Mouse (Mus musculus) liver, embryonic 14.5 days (tissue): ENCODE measurements around the gene Ptprs. TPM values are rescaled to one million over a fixed set of nuclear protein-coding genes. Genes with fewer than 3 reads are reported as not detected.

Source experiments
- ATAC-seq: fragments of 200-750 bp; cut with Nextera tagmentation; 2 replicates; pipeline ENCODE4 v1.8.0; 2017; ENCODE audit warnings: moderate number of reproducible peaks, mild to moderate bottlenecking, moderate library complexity; ENCODE audit not compliant: insufficient read depth
- DNase-seq, 3 experiments: peaks; one replicate each; pipeline ENCODE4 v3.0.0-alpha.2; 2012 to 2013; ENCODE audit warnings: low read depth in 3 of 3, low spot score in 3 of 3
- H3K27ac ChIP-seq: fragments of 300-500 bp; sonication (generic); 2 replicates; pipeline ENCODE4 v1.5.1; 2014; ENCODE audit warnings: moderate library complexity, mild to moderate bottlenecking, control low read depth, inconsistent platforms
- H3K27me3 ChIP-seq: fragments of 300-500 bp; sonication (generic); 2 replicates; pipeline ENCODE4 v1.6.1; 2014; ENCODE audit warnings: mild to moderate bottlenecking, low read length, moderate library complexity; ENCODE audit not compliant: control insufficient read depth, insufficient read depth
- H3K36me3 ChIP-seq: fragments of 300-500 bp; sonication (generic); replicated peaks from 2 replicates; pipeline ENCODE4 v1.6.1; 2014; ENCODE audit warnings: low read depth; ENCODE audit not compliant: control insufficient read depth, insufficient read depth
- H3K4me1 ChIP-seq, 2 experiments: fragments of 200-500 bp in 1 of 2; fragments of 300-500 bp in 1 of 2; sonication (generic) in 1 of 2; replicated peaks; 2 replicates each; pipeline ENCODE4 v1.6.1; 2012 to 2014; ENCODE audit warnings: antibody characterized with exemption in 1 of 2, inconsistent platforms in 1 of 2, low read length in 1 of 2; ENCODE audit not compliant: control insufficient read depth in 2 of 2, insufficient read depth in 2 of 2
- H3K4me2 ChIP-seq: fragments of 300-500 bp; sonication (generic); 2 replicates; pipeline ENCODE4 v1.6.1; 2014; ENCODE audit warnings: low read depth, mild to moderate bottlenecking, control low read depth, moderate library complexity
- H3K4me3 ChIP-seq, 2 experiments: fragments of 200-500 bp in 1 of 2; fragments of 300-500 bp in 1 of 2; sonication (generic) in 1 of 2; 2 replicates each; pipeline ENCODE4 v1.5.1; 2012 to 2014; ENCODE audit warnings: low read depth in 2 of 2, low read length in 2 of 2, mild to moderate bottlenecking in 2 of 2, control low read depth in 1 of 2, inconsistent platforms in 1 of 2, moderate library complexity in 1 of 2; ENCODE audit not compliant: insufficient read depth in 1 of 2
- H3K9ac ChIP-seq: fragments of 300-500 bp; sonication (generic); replicated peaks from 2 replicates; pipeline ENCODE4 v1.6.1; 2014; ENCODE audit warnings: mild to moderate bottlenecking, control low read depth, moderate library complexity
- H3K9me3 ChIP-seq: fragments of 300-500 bp; sonication (generic); 2 replicates; pipeline ENCODE4 v1.6.1; 2016; ENCODE audit warnings: low read length, mixed read lengths; ENCODE audit not compliant: control insufficient read depth
- CTCF ChIP-seq: IDR thresholded peaks from 2 replicates; pipeline ENCODE4 v1.5.1; 2016; ENCODE audit warnings: antibody characterized with exemption, low read depth, control low read depth
- EP300 ChIP-seq: IDR thresholded peaks from 2 replicates; pipeline ENCODE4 v1.6.1; 2016; ENCODE audit warnings: antibody characterized with exemption, low read depth
- WGBS: fragments of 180-500 bp; shearing (Covaris S2); extraction: QIAGEN DNeasy Blood & Tissue Kit; methylation state at CpG from one replicate; pipeline ENCODE4 v1.1.7; 2014; ENCODE audit not compliant: insufficient replicate concordance; 5-methylcytosine and 5-hydroxymethylcytosine counted together
- polyA plus RNA-seq, 2 experiments: library from polyadenylated mRNA; depleted of rRNA in 1 of 2; stranded (reverse) in 1 of 2; unstranded in 1 of 2; fragments of >200 nt; fragmentation: Nextera tagmentation in 1 of 2; extraction: Ambion mirVana in 1 of 2; gene quantifications; 2 replicates each; pipeline versions ENCODE4 v1.2.1 to v1.2.3; 2012 to 2014

Gene Ptprs
- polyA plus RNA-seq, 2 experiments, result 3.8 to 17.7 TPM

GRCm38 (mm10) chr17:56439731-56440460 is 36.4 kb downstream of the Ptprs start:
- TF ChIP-seq CTCF (no peak), EP300 (no peak)
- Histone ChIP-seq H3K4me3 (no peak overlapping the region), H3K4me2 (no peak overlapping the region), H3K27ac (no peak overlapping the region), H3K27me3 (no peaks in the 10 kb centered on the region), H3K9me3 (no peaks in the 10 kb centered on the region; the same call in 1 of the 2 replicates), H3K36me3 (no peaks in the 10 kb centered on the region), H3K4me1 (0 out of 4 replicates have a peak, but pooled peaks cover 0 to 3% of the 10 kb centered on the region in 2 experiments), H3K9ac (no peak overlapping the region)
- ATAC-seq (no peak), DNase-seq (no peak)
- WGBS, result 67% methylated on average over 15 of the region's 15 CpGs

- Histone ChIP-seq H3K4me1 (no peaks in the 10 kb centered on the region), H3K27me3 (no peaks in the 10 kb centered on the region), H3K4me3 (no peak overlapping the region), H3K27ac (no peak overlapping the region), H3K36me3 (no peaks in the 10 kb centered on the region), H3K9me3 (no peaks in the 10 kb centered on the region; the same call in 1 of the 2 replicates), H3K4me2 (no peak overlapping the region), H3K9ac (no peak overlapping the region)
- DNase-seq (no peak), ATAC-seq (no peak)
- WGBS, result 71% methylated on average over 3 of the region's 3 CpGs
- no peak for TF ChIP-seq EP300
- no peak for TF ChIP-seq CTCF
These were observed 44.7 kb downstream of the Ptprs start for GRCm38 (mm10) chr17:56431582-56431981.

GRCm38 (mm10) chr17:56427857-56428256 is 48.4 kb downstream of the Ptprs start:
- ATAC-seq, result no peak
- Histone ChIP-seq H3K4me3 (no peak overlapping the region), H3K27ac (no peak overlapping the region), H3K4me1 (peaks cover 3 to 5% of the 10 kb centered on the region in 2 experiments; a peak in 1 of 4 replicates), H3K4me2 (no peak overlapping the region), H3K9me3 (no peaks in the 10 kb centered on the region), H3K27me3 (peaks cover 6% of the 10 kb centered on the region), H3K36me3 (no peaks in the 10 kb centered on the region), H3K9ac (no peak overlapping the region)
- TF ChIP-seq CTCF (no peak), EP300 (no peak)
- 78% methylated on average over 28 of the region's 28 CpGs for WGBS
- no peak for DNase-seq

- TF ChIP-seq EP300 (no peak), CTCF (no peak)
- H3K27ac ChIP-seq, result no peak overlapping the region
- peaks cover 6% of the 10 kb centered on the region for H3K27me3 ChIP-seq
- peaks cover 3 to 5% of the 10 kb centered on the region in 2 experiments; a peak in 1 of 4 replicates for H3K4me1 ChIP-seq
- WGBS, result 20% methylated on average over 3 of the region's 3 CpGs
- H3K36me3 ChIP-seq, result no peaks in the 10 kb centered on the region
- no peak overlapping the region; the same call in 1 of the 2 replicates for H3K9ac ChIP-seq
- no peak for ATAC-seq
- H3K4me3 ChIP-seq, result peak overlapping the region in 1 of 2 experiments; percentile 52; a peak in 2 of 4 replicates
- DNase-seq, result no peak
- peak overlapping the region; percentile 77 for H3K4me2 ChIP-seq
- H3K9me3 ChIP-seq, result no peaks in the 10 kb centered on the region
These were observed 50.3 kb downstream of the Ptprs start for GRCm38 (mm10) chr17:56425941-56426340.

GRCm38 (mm10) chr17:56425584-56425914 is 50.7 kb downstream of the Ptprs start:
- Histone ChIP-seq H3K4me1 (peaks cover 3 to 5% of the 10 kb centered on the region in 2 experiments; a peak in 1 of 4 replicates), H3K36me3 (no peaks in the 10 kb centered on the region), H3K9me3 (no peaks in the 10 kb centered on the region), H3K27me3 (peaks cover 6% of the 10 kb centered on the region), H3K9ac (no peak overlapping the region; the same call in 1 of the 2 replicates), H3K4me3 (peak overlapping the region; percentile 41 to 52), H3K27ac (no peak overlapping the region), H3K4me2 (peak overlapping the region; percentile 77)
- ATAC-seq, result peak; percentile 59; the same call in 1 of the 2 replicates
- under 1% methylated on average over 45 of the region's 47 CpGs for WGBS
- TF ChIP-seq CTCF, result peak; percentile 61
- no peak for TF ChIP-seq EP300
- DNase-seq, result peak in 1 of 3 experiments; percentile 23
